Mouse (Mus musculus) c-Kit-positive CD71-negative TER-119-negative erythroid progenitor cells, embryonic 14.5 days (primary cell): ENCODE data around the gene D7Ertd443e.

Source experiments
- DNase-seq: peaks from one replicate; pipeline ENCODE4 v3.0.0-alpha.2; 2013; ENCODE audit warnings: low read depth

Gene D7Ertd443e

GRCm38 (mm10) chr7:134227773-134228455 is 157.5 kb downstream of the D7Ertd443e start:
- no peak for DNase-seq

GRCm38 (mm10) chr7:134227101-134227500 is 158.4 kb downstream of the D7Ertd443e start:
- no peak for DNase-seq

- DNase-seq: no peak
Measured at GRCm38 (mm10) chr7:134226231-134226630, 159.2 kb downstream of the D7Ertd443e start.

GRCm38 (mm10) chr7:134224741-134225612 is 160.5 kb downstream of the D7Ertd443e start:
- no peak for DNase-seq

- DNase-seq: no peak
Measured at GRCm38 (mm10) chr7:134224421-134224740, 161.1 kb downstream of the D7Ertd443e start.

- peak; percentile 50 for DNase-seq
Measured at GRCm38 (mm10) chr7:134223444-134224161, 161.9 kb downstream of the D7Ertd443e start.
